Mouse (Mus musculus): ENCODE data around the gene Gm9945. TPM values are rescaled to one million over a fixed set of nuclear protein-coding genes. Genes with fewer than 3 reads are reported as not detected.
A peak's percentile ranks its signal among the peaks of the same experiment; 100 is the strongest.

Gm9945 gene
- polyA plus RNA-seq (2016; fragmentation: Nextera tagmentation; extraction: Ambion mirVana), result not detected in 2 replicates

GRCm38 (mm10) chr11:53479783-53480301 is at the start of gene Gm9945, which contains the start of gene Sowaha:
Gm9945 (plus strand) TSS chr11:53480166.
Sowaha (minus strand) TSS chr11:53480274.
- peak within 1 kb of the TSS; percentile 73 for H3K4me2 ChIP-seq (replicated peaks)

GRCm38 (mm10) chr11:53430300-53430669 is 49.7 kb upstream of the Gm9945 start:
- no peaks in the 10 kb centered on the region for H3K27me3 ChIP-seq
- peaks cover 8% of the 10 kb centered on the region for H3K4me1 ChIP-seq
- peak; percentile 69 for ATAC-seq (ENCODE audit: low FRiP score)
- H3K27ac ChIP-seq, result peak overlapping the region; percentile 49
- WGBS, result under 1% methylated on average over 34 of the region's 34 CpGs
- H3K9ac ChIP-seq, result peak overlapping the region; percentile 87
- H3K9me3 ChIP-seq (replicated peaks), result no peaks in the 10 kb centered on the region
- H3K36me3 ChIP-seq, result peaks cover 15% of the 10 kb centered on the region
- peak overlapping the region; percentile 70 for H3K4me3 ChIP-seq
- H3K4me2 ChIP-seq (replicated peaks), result peak overlapping the region; percentile 86

More at GRCm38 (mm10) chr11:53479783-53480301, at the start of gene Gm9945, which contains the start of gene Sowaha:
- Histone ChIP-seq H3K27ac (no peak within 1 kb of the TSS), H3K27me3 (peaks cover 72% of the 10 kb centered on the region), H3K9me3 (replicated peaks) (peaks cover 4% of the 10 kb centered on the region), H3K36me3 (no peaks in the 10 kb centered on the region), H3K9ac (peak within 1 kb of the TSS; percentile 60), H3K4me1 (peaks cover 27% of the 10 kb centered on the region), H3K4me3 (peak within 1 kb of the TSS; percentile 44)
- peak; percentile 43; the same call in 1 of the 2 replicates for ATAC-seq (ENCODE audit: low FRiP score)
- WGBS, result 3% methylated on average over 40 of the region's 40 CpGs

GRCm38 (mm10) chr11:53430670-53431346 is 49.2 kb upstream of the Gm9945 start, which contains the start of the genes Uqcrq and Gdf9:
Uqcrq (minus strand) TSS chr11:53430831.
Gdf9 (plus strand) TSS chr11:53431023.
- under 1% methylated on average over 44 of the region's 44 CpGs for WGBS
- peak within 1 kb of the TSS; percentile 86 for H3K4me2 ChIP-seq (replicated peaks)

GRCm38 (mm10) chr11:53431347-53432056 is 48.5 kb upstream of the Gm9945 start:
- peak overlapping the region; percentile 56 for H3K27ac ChIP-seq
- 20% methylated on average over 9 of the region's 9 CpGs for WGBS
- peak; percentile 55 for ATAC-seq (ENCODE audit: low FRiP score)

More at GRCm38 (mm10) chr11:53430670-53431346, 49.2 kb upstream of the Gm9945 start, which contains the start of the genes Uqcrq and Gdf9:
- H3K9me3 ChIP-seq (replicated peaks), result no peaks in the 10 kb centered on the region
- peak within 1 kb of the TSS; percentile 87 for H3K9ac ChIP-seq
- peak within 1 kb of the TSS; percentile 56 for H3K27ac ChIP-seq
- H3K36me3 ChIP-seq, result peaks cover 15% of the 10 kb centered on the region
- peak; percentile 97 for ATAC-seq (ENCODE audit: low FRiP score)
- H3K4me1 ChIP-seq, result peaks cover 8% of the 10 kb centered on the region
- peak within 1 kb of the TSS; percentile 70 for H3K4me3 ChIP-seq
- H3K27me3 ChIP-seq, result no peaks in the 10 kb centered on the region

GRCm38 (mm10) chr11:53433057-53433456 is 46.9 kb upstream of the Gm9945 start:
- Histone ChIP-seq H3K9me3 (replicated peaks) (no peaks in the 10 kb centered on the region), H3K4me3 (no peak overlapping the region), H3K27ac (no peak overlapping the region), H3K27me3 (no peaks in the 10 kb centered on the region), H3K36me3 (peaks cover 10% of the 10 kb centered on the region), H3K4me1 (peaks cover 8% of the 10 kb centered on the region), H3K4me2 (replicated peaks) (no peak overlapping the region), H3K9ac (no peak overlapping the region)
- 64% methylated on average over 6 of the region's 6 CpGs for WGBS
- ATAC-seq (ENCODE audit: low FRiP score), result no peak

More at GRCm38 (mm10) chr11:53431347-53432056, 48.5 kb upstream of the Gm9945 start:
- H3K9ac ChIP-seq, result peak overlapping the region; percentile 20
- peak overlapping the region; percentile 70 for H3K4me3 ChIP-seq
- H3K4me2 ChIP-seq (replicated peaks), result peak overlapping the region; percentile 86
- no peaks in the 10 kb centered on the region for H3K27me3 ChIP-seq
- H3K4me1 ChIP-seq, result peaks cover 8% of the 10 kb centered on the region
- peaks cover 15% of the 10 kb centered on the region for H3K36me3 ChIP-seq
- no peaks in the 10 kb centered on the region for H3K9me3 ChIP-seq (replicated peaks)

- H3K4me2 ChIP-seq (replicated peaks), result no peak overlapping the region
- H3K27me3 ChIP-seq, result no peaks in the 10 kb centered on the region
- H3K4me1 ChIP-seq, result no peaks in the 10 kb centered on the region
- no peak overlapping the region for H3K4me3 ChIP-seq
- H3K9ac ChIP-seq, result no peak overlapping the region
- H3K36me3 ChIP-seq, result no peaks in the 10 kb centered on the region
- H3K9me3 ChIP-seq (replicated peaks), result no peaks in the 10 kb centered on the region
- WGBS, result 81% methylated on average over 8 of the region's 8 CpGs
- ATAC-seq (ENCODE audit: low FRiP score), result no peak
- H3K27ac ChIP-seq, result no peak overlapping the region
These were observed 44.5 kb upstream of the Gm9945 start for GRCm38 (mm10) chr11:53435504-53435903.

GRCm38 (mm10) chr11:53436338-53436737 is 43.6 kb upstream of the Gm9945 start:
- no peak overlapping the region for H3K4me2 ChIP-seq (replicated peaks)
- no peaks in the 10 kb centered on the region for H3K9me3 ChIP-seq (replicated peaks)
- H3K27ac ChIP-seq, result no peak overlapping the region
- H3K4me1 ChIP-seq, result no peaks in the 10 kb centered on the region
- no peak overlapping the region for H3K4me3 ChIP-seq
- H3K36me3 ChIP-seq, result no peaks in the 10 kb centered on the region
- no peak for ATAC-seq (ENCODE audit: low FRiP score)
- H3K9ac ChIP-seq, result no peak overlapping the region
- 87% methylated on average over 6 of the region's 6 CpGs for WGBS
- no peaks in the 10 kb centered on the region for H3K27me3 ChIP-seq

- Histone ChIP-seq H3K4me3 (no peak overlapping the region), H3K27me3 (no peaks in the 10 kb centered on the region), H3K9ac (no peak overlapping the region), H3K27ac (no peak overlapping the region), H3K4me1 (no peaks in the 10 kb centered on the region), H3K36me3 (no peaks in the 10 kb centered on the region), H3K4me2 (replicated peaks) (no peak overlapping the region), H3K9me3 (replicated peaks) (no peaks in the 10 kb centered on the region)
- 48% methylated on average over 12 of the region's 12 CpGs for WGBS
- ATAC-seq (ENCODE audit: low FRiP score), result no peak
These were observed 38.0 kb upstream of the Gm9945 start for GRCm38 (mm10) chr11:53441921-53442320.

- Histone ChIP-seq H3K27me3 (no peaks in the 10 kb centered on the region), H3K27ac (no peak overlapping the region), H3K4me2 (replicated peaks) (no peak overlapping the region), H3K4me1 (no peaks in the 10 kb centered on the region), H3K9ac (no peak overlapping the region), H3K36me3 (no peaks in the 10 kb centered on the region), H3K4me3 (no peak overlapping the region), H3K9me3 (replicated peaks) (no peaks in the 10 kb centered on the region)
- 38% methylated on average over 6 of the region's 6 CpGs for WGBS
- ATAC-seq (ENCODE audit: low FRiP score), result no peak
These were observed 36.1 kb upstream of the Gm9945 start for GRCm38 (mm10) chr11:53443861-53444260.

GRCm38 (mm10) chr11:53445562-53445961 is 34.4 kb upstream of the Gm9945 start:
- no peaks in the 10 kb centered on the region for H3K27me3 ChIP-seq
- no peak overlapping the region for H3K4me3 ChIP-seq
- H3K36me3 ChIP-seq, result no peaks in the 10 kb centered on the region
- H3K4me2 ChIP-seq (replicated peaks), result no peak overlapping the region
- no peak for ATAC-seq (ENCODE audit: low FRiP score)
- H3K27ac ChIP-seq, result no peak overlapping the region
- no peak overlapping the region for H3K9ac ChIP-seq
- 58% methylated on average over 13 of the region's 13 CpGs for WGBS
- H3K9me3 ChIP-seq (replicated peaks), result no peaks in the 10 kb centered on the region
- no peaks in the 10 kb centered on the region for H3K4me1 ChIP-seq

GRCm38 (mm10) chr11:53446183-53446582 is 33.8 kb upstream of the Gm9945 start:
- Histone ChIP-seq H3K9ac (no peak overlapping the region), H3K4me3 (no peak overlapping the region), H3K36me3 (no peaks in the 10 kb centered on the region), H3K27me3 (no peaks in the 10 kb centered on the region), H3K9me3 (replicated peaks) (no peaks in the 10 kb centered on the region), H3K27ac (no peak overlapping the region), H3K4me1 (no peaks in the 10 kb centered on the region), H3K4me2 (replicated peaks) (no peak overlapping the region)
- WGBS, result 92% methylated on average over 13 of the region's 13 CpGs
- ATAC-seq (ENCODE audit: low FRiP score), result no peak

- H3K4me3 ChIP-seq, result no peak overlapping the region
- H3K9me3 ChIP-seq (replicated peaks), result no peaks in the 10 kb centered on the region
- H3K27me3 ChIP-seq, result no peaks in the 10 kb centered on the region
- H3K4me2 ChIP-seq (replicated peaks), result no peak overlapping the region
- ATAC-seq (ENCODE audit: low FRiP score), result no peak
- H3K4me1 ChIP-seq, result no peaks in the 10 kb centered on the region
- H3K27ac ChIP-seq, result no peak overlapping the region
- H3K36me3 ChIP-seq, result no peaks in the 10 kb centered on the region
- 87% methylated on average over 8 of the region's 8 CpGs for WGBS
- H3K9ac ChIP-seq, result no peak overlapping the region
These were observed 32.0 kb upstream of the Gm9945 start for GRCm38 (mm10) chr11:53447996-53448395.

Measured in hindbrain, embryonic 12.5 days (tissue).